Mouse (Mus musculus) megakaryocyte, embryonic 14.5 days (primary cell): ENCODE measurements around the gene Pa2g4. TPM values are rescaled to one million over a fixed set of nuclear protein-coding genes. Genes with fewer than 3 reads are reported as not detected.
A peak's percentile ranks its signal among the peaks of the same experiment; 100 is the strongest.
"Not testable (repeated sequence)": the region's sequence is repeated elsewhere in the genome, so short reads cannot be mapped to it uniquely, and the experiment has no call there.

Experiments used
- H3K27me3 ChIP-seq: replicated peaks from 2 replicates; pipeline ENCODE3; 2012; ENCODE audit warnings: inconsistent platforms
- H3K36me3 ChIP-seq: replicated peaks from 2 replicates; pipeline ENCODE3; 2012; ENCODE audit warnings: low read length, inconsistent platforms, mixed read lengths
- H3K4me1 ChIP-seq: 2 replicates; pipeline ENCODE4 v1.6.1; 2012; ENCODE audit warnings: inconsistent platforms
- H3K4me3 ChIP-seq: replicated peaks from 2 replicates; pipeline ENCODE3; 2012; ENCODE audit warnings: moderate library complexity, mild to moderate bottlenecking, inconsistent platforms
- H3K9me3 ChIP-seq: 2 replicates; pipeline ENCODE4 v1.6.1; 2012; ENCODE audit warnings: inconsistent platforms
- FLI1 ChIP-seq: IDR thresholded peaks from 2 replicates; pipeline ENCODE4 v1.6.1; 2012; ENCODE audit warnings: low read length, inconsistent platforms, mixed read lengths
- GATA1 ChIP-seq: IDR thresholded peaks from 3 replicates; pipeline ENCODE4 v1.6.1; 2012; ENCODE audit warnings: mixed read lengths, low read length, inconsistent platforms, borderline replicate concordance
- polyA plus RNA-seq: library from polyadenylated mRNA; stranded (reverse); fragments of >175 nt; gene quantifications from 2 replicates; pipeline ENCODE4 v1.2.3, GENCODE M21; 2012; ENCODE audit warnings: low replicate concordance; ENCODE audit not compliant: insufficient read depth

Pa2g4 gene
- polyA plus RNA-seq = 407 and 451 TPM in 2 replicates

DNA sequence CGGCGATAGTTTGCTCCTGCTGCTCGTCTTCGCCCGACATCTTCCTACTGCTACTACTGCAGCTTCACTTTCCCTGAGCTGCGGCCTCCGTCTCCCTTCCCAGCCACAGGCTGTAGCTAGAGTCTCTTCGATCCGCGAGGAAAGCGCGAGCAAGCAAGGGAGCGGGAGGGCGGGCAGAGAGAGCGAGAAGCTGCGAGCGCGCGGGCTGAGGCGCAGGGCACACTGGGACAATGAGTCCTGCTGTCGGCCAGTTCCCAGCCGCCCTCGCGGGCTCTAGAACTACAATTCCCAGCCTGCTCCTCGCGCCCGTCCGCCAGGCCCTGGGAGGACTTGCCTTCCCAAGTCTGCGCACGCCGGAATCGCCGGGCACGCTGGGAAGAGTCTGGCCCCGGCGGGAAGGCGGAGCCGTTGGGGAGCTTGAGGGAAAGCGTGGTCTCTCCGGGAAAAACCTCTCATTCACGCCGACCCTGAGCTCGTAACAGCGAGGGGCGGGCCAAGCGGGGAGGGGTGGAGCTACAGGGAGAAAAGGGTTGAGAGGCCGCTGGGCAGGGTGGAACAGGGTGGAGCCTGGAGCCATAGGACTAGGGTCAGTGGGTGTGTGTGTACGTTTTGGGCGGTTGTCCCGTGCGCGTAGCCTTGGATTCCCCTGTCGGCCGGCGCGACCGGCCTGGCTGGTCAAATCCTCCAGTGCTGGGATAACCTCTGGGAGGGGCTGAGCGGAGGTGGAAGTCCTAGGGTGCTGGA lies at the start of gene Pa2g4:
Gene Pa2g4 (minus strand): TSS at position 200 of the 744 bp plus-strand sequence.
- peaks cover 30% of the 10 kb centered on the region for H3K36me3 ChIP-seq

DNA sequence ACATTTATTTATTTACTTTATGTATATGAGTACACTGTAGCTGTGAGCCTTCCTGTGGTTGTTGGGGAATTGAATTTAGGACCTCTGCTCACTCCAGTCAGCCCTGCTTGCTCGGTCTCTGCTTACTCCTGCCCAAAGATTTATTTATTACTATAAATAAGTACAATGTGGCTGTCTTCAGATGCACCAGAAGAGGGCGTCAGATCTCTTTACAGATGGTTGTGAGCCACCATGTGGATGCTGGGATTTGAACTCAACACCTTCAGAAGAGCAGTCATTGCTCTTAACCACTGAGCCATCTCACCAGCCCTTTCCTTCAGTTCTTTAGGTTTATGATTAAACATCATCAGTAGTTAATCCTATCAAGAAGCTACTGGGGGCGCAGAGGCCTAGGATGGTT lies 49.1 kb upstream of the Pa2g4 start:
- H3K4me3 ChIP-seq = no peak overlapping the region
- peaks cover 38% of the 10 kb centered on the region for H3K4me1 ChIP-seq
- no peaks in the 10 kb centered on the region for H3K36me3 ChIP-seq
- H3K27me3 ChIP-seq = peaks cover 2% of the 10 kb centered on the region
- TF ChIP-seq FLI1 (no peak), GATA1 (no peak)
- H3K9me3 ChIP-seq = no peaks in the 10 kb centered on the region

More for the DNA sequence above, at the start of gene Pa2g4:
- Histone ChIP-seq H3K4me1 (peaks cover 41% of the 10 kb centered on the region), H3K4me3 (peak within 1 kb of the TSS; percentile 99), H3K27me3 (peaks cover 13% of the 10 kb centered on the region), H3K9me3 (no peaks in the 10 kb centered on the region)
- no peak for TF ChIP-seq GATA1
- no peak for TF ChIP-seq FLI1

DNA sequence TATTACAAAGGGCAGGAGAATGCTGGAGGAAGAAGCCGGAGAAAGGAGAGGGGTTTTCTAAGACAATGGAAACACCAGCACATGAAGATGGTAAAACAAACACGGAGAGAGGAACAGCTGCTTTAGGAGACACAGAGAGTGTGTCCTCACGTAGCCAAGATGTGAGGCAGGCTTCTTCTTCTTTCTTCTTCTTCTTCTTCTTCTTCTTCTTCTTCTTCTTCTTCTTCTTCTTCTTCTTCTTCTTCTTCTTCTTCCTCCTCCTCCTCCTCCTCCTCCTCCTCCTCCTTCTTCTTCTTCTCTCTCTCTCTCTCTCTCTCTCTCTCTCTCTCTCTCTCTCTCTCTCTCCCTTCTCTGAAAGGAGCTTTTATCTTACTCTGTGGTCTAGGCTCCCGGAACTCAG lies 48.0 kb upstream of the Pa2g4 start:
- H3K36me3 ChIP-seq, H3K9me3 ChIP-seq, H3K27me3 ChIP-seq, H3K4me3 ChIP-seq: not testable (repeated sequence)
- peaks cover 34% of the 10 kb centered on the region for H3K4me1 ChIP-seq

- H3K4me1 ChIP-seq = peaks cover 34% of the 10 kb centered on the region
- no peaks in the 10 kb centered on the region for H3K36me3 ChIP-seq
- no peaks in the 10 kb centered on the region for H3K9me3 ChIP-seq
- peaks cover 2% of the 10 kb centered on the region for H3K27me3 ChIP-seq
- TF ChIP-seq GATA1 (no peak), FLI1 (no peak)
- peak overlapping the region; percentile 78 for H3K4me3 ChIP-seq
Measured at GRCm38 (mm10) chr10:128613154-128613440, 47.3 kb upstream of the Pa2g4 start.

GRCm38 (mm10) chr10:128612433-128613153 lies 46.8 kb upstream of the Pa2g4 start:
- Histone ChIP-seq H3K36me3 (no peaks in the 10 kb centered on the region), H3K4me3 (peak overlapping the region; percentile 78), H3K4me1 (peaks cover 34% of the 10 kb centered on the region), H3K27me3 (peaks cover 2% of the 10 kb centered on the region), H3K9me3 (no peaks in the 10 kb centered on the region)
- TF ChIP-seq GATA1 (no peak), FLI1 (no peak)

DNA sequence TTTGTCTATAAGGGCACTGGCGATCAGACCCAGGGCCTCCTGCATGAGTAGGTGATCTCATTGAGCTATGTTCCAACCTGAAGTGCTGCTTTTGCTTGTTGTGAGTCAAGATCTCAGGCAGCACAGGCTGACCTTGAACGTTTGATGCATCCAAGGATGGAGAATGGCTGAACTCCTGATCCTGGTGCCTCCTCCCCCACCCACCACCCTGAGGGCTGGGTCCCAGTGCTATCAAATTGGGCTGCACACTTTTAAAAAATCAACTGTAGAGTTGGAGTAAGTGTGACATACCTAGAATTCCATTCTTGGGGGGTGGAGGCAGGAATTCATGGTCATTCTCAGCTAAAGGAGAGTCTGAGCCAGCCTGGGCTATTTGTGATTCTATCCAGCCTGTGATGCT lies 40.7 kb upstream of the Pa2g4 start:
- Histone ChIP-seq H3K4me1 (peaks cover 19% of the 10 kb centered on the region), H3K36me3 (no peaks in the 10 kb centered on the region), H3K9me3 (no peaks in the 10 kb centered on the region), H3K4me3 (no peak overlapping the region), H3K27me3 (no peaks in the 10 kb centered on the region)
- no peak for TF ChIP-seq FLI1
- TF ChIP-seq GATA1 = no peak

- Histone ChIP-seq H3K36me3 (no peaks in the 10 kb centered on the region), H3K4me1 (peaks cover 19% of the 10 kb centered on the region), H3K9me3 (no peaks in the 10 kb centered on the region), H3K27me3 (peaks cover 8% of the 10 kb centered on the region), H3K4me3 (no peak overlapping the region)
- TF ChIP-seq GATA1 = no peak
- no peak for TF ChIP-seq FLI1
Measured at GRCm38 (mm10) chr10:128602470-128603128, 36.8 kb upstream of the Pa2g4 start.

DNA sequence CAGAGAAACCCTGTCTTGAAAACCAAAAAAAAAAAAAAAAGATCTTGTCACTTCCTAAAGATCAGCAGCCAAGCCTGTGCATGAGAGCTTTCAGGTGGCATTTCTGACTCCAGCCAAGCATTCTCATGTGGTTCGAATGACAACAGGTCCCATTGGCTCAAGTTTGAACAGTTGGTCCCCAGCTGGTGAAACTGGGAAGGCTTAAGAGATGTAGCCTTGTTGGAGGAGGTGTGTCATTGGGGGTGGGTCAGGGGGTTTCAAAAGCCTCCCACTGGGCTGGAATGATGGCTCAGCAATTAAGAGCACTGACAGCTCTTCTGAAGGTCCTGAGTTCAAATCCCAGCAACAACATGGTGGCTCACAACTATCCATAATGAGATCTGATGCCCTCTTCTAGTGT lies 35.7 kb upstream of the Pa2g4 start:
- Histone ChIP-seq H3K4me1 (peaks cover 19% of the 10 kb centered on the region), H3K4me3 (no peak overlapping the region), H3K36me3 (no peaks in the 10 kb centered on the region), H3K27me3 (peaks cover 11% of the 10 kb centered on the region), H3K9me3 (no peaks in the 10 kb centered on the region)
- TF ChIP-seq FLI1 (no peak), GATA1 (no peak)

DNA sequence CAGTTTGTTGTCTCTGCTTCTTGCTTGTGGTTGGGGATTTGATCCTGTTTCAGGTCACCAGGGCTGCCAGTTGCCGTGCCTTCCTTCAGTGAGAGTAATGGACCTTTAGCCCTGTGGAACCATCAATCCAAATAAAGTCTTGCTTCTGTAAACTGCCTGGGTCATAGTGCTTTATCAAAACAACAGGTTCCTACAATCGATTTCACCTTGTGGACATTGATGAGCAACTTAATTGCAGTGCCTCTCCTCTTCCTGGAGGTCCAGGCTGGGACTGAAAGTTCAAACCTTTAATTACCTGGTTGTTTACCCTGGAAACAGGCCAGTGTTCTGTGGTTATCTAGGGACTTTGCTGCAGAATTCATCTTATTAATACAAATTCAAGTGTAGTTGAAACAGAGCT lies 32.7 kb upstream of the Pa2g4 start:
- Histone ChIP-seq H3K4me3 (no peak overlapping the region), H3K36me3 (no peaks in the 10 kb centered on the region), H3K9me3 (no peaks in the 10 kb centered on the region), H3K4me1 (peaks cover under 1% of the 10 kb centered on the region), H3K27me3 (peaks cover 26% of the 10 kb centered on the region)
- TF ChIP-seq FLI1 (no peak), GATA1 (no peak)

DNA sequence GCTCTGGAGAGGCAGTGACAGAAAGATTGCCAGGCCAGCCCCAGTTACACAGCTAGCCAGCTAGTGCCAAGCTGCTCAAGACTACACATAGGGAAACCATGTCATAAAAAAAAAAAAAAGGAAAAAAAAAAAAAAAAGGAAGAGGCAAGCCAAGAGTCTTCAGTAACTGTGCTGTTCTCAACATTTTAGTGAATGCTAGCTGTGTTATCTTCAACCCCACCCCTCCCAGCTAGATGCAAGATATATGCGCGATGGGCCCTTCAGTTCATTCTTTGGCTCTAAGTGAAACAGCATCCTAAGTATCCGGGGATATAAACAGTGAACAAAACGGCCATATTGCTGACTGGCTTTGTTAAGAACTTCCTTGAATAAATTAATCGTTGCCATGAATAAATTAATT lies 27.0 kb upstream of the Pa2g4 start:
- no peaks in the 10 kb centered on the region for H3K9me3 ChIP-seq
- no peaks in the 10 kb centered on the region for H3K36me3 ChIP-seq
- peaks cover 61% of the 10 kb centered on the region for H3K27me3 ChIP-seq
- peaks cover 30% of the 10 kb centered on the region for H3K4me1 ChIP-seq
- TF ChIP-seq GATA1 (no peak), FLI1 (no peak)
- H3K4me3 ChIP-seq = no peak overlapping the region
